Mouse (Mus musculus) limb, embryonic 12.5 days (tissue): ENCODE results near the gene Ltbp1. TPM values are rescaled to one million over a fixed set of nuclear protein-coding genes. Genes with fewer than 3 reads are reported as not detected.

Experiments
- ATAC-seq: fragments of 200-750 bp; cut with Nextera tagmentation; 2 replicates; pipeline ENCODE4 v1.8.0; 2017; ENCODE audit warnings: low read depth, moderate TSS enrichment; ENCODE audit not compliant: insufficient number of reproducible peaks, insufficient read depth, low FRiP score, low TSS enrichment
- H3K27ac ChIP-seq: fragments of 300-500 bp; sonication (generic); 2 replicates; pipeline ENCODE4 v1.5.1; 2016; ENCODE audit warnings: mild to moderate bottlenecking, moderate library complexity
- H3K27me3 ChIP-seq: fragments of 300-500 bp; sonication (generic); 2 replicates; pipeline ENCODE4 v1.6.1; 2016; ENCODE audit warnings: mild to moderate bottlenecking, moderate library complexity
- H3K36me3 ChIP-seq: fragments of 300-500 bp; sonication (generic); 2 replicates; pipeline ENCODE4 v1.6.1; 2016; ENCODE audit warnings: mild to moderate bottlenecking, moderate library complexity
- H3K4me1 ChIP-seq: fragments of 300-500 bp; sonication (generic); replicated peaks from 2 replicates; pipeline ENCODE4 v1.6.1; 2016
- H3K4me2 ChIP-seq: fragments of 300-500 bp; sonication (generic); 2 replicates; pipeline ENCODE4 v1.6.1; 2016; ENCODE audit warnings: mild to moderate bottlenecking, moderate library complexity
- H3K4me3 ChIP-seq: fragments of 300-500 bp; sonication (generic); replicated peaks from 2 replicates; pipeline ENCODE4 v1.5.1; 2016; ENCODE audit warnings: mild to moderate bottlenecking
- H3K9ac ChIP-seq: fragments of 300-500 bp; sonication (generic); replicated peaks from 2 replicates; pipeline ENCODE4 v1.6.1; 2016; ENCODE audit warnings: mild to moderate bottlenecking, moderate library complexity
- H3K9me3 ChIP-seq: fragments of 300-500 bp; sonication (generic); 2 replicates; pipeline ENCODE4 v1.6.1; 2016; ENCODE audit warnings: mild to moderate bottlenecking, moderate library complexity
- WGBS: fragments of 180-500 bp; shearing (Covaris S2); methylation state at CpG from one replicate; pipeline ENCODE4 v1.1.7; 2016; 5-methylcytosine and 5-hydroxymethylcytosine counted together
- polyA plus RNA-seq: library from polyadenylated mRNA; unstranded; fragments of >200 nt; fragmentation: Nextera tagmentation; extraction: Ambion mirVana; gene quantifications from 2 replicates; pipeline ENCODE4 v1.2.1, GENCODE M21; 2016

Gene Ltbp1
- polyA plus RNA-seq, 1 experiment from 2014 or later = 43.8 TPM

DNA sequence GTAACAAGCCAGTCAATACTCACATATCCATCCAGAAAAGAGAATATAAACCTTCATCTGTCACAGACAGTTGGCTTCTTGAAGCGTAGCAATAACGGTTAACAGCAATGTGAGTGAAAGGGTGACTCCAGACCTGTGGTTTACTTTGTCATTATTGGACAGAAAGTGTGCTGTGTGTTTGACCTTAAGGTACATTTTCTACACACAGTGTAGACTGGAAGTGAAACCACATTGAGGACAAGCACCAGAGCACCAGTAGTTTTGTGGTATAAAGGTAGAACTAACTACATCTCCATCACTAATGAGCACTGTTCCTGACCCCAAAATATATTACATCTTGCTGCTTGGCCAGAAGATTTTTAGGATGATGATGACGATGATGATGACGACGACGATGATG, 326.9 kb downstream of the Ltbp1 start:
- Histone ChIP-seq H3K4me1 (0 out of 2 replicates have a peak, but pooled peaks cover 2% of the 10 kb centered on the region), H3K4me3 (no peak overlapping the region), H3K27me3 (no peaks in the 10 kb centered on the region), H3K9me3 (no peaks in the 10 kb centered on the region), H3K27ac (no peak overlapping the region), H3K9ac (no peak overlapping the region), H3K4me2 (no peak overlapping the region), H3K36me3 (peaks cover 43% of the 10 kb centered on the region)
- ATAC-seq = no peak
- 95% methylated on average over 6 of the region's 6 CpGs for WGBS

DNA sequence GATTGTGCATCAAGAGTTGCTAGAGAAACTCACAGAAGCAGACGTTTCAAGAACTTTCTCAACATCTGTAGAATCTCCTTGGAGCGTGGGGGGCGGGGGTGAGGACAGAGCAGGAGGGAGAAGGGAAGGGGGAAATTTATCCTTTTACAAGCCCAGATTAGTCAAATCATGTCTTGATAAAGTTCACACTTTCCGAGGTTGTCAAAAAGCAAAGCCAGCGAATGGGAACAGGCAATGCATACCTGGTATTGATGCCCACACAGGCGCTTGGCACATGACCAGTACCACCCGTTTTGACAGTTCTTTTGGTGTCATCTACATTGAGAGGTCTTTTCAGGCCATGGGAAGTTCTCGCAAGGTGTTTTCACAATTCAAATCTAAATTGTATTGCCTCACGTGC, 327.6 kb downstream of the Ltbp1 start:
- Histone ChIP-seq H3K4me1 (0 out of 2 replicates have a peak, but pooled peaks cover 2% of the 10 kb centered on the region), H3K27ac (no peak overlapping the region), H3K9ac (no peak overlapping the region), H3K36me3 (peaks cover 44% of the 10 kb centered on the region), H3K4me2 (no peak overlapping the region), H3K27me3 (no peaks in the 10 kb centered on the region), H3K9me3 (no peaks in the 10 kb centered on the region), H3K4me3 (no peak overlapping the region)
- WGBS = 90% methylated on average over 9 of the region's 9 CpGs
- no peak for ATAC-seq

DNA sequence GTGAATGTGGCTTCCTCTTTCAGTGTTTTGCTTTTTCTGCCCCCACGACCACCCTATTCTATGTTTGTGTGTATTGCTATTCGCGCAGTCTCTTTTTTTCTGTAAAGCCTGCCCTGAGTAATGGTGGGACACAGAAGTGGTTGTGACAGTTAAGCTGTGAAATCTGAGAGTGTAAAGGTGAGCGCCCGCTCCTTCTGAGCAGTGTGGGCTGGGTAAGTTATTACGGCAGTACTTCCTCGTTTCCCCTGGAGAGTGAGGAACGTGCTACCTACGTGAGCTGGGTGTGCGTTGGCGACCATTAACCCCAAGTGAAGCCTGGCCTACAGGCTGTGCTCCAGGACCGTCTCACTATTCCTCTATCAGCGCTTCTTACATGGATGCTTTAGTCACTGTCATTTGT, 328.4 kb downstream of the Ltbp1 start:
- Histone ChIP-seq H3K27me3 (no peaks in the 10 kb centered on the region), H3K9me3 (no peaks in the 10 kb centered on the region), H3K4me3 (no peak overlapping the region), H3K27ac (no peak overlapping the region), H3K4me1 (no peaks in the 10 kb centered on the region), H3K36me3 (peaks cover 43% of the 10 kb centered on the region), H3K4me2 (no peak overlapping the region), H3K9ac (no peak overlapping the region)
- WGBS = 80% methylated on average over 13 of the region's 13 CpGs
- no peak for ATAC-seq

DNA sequence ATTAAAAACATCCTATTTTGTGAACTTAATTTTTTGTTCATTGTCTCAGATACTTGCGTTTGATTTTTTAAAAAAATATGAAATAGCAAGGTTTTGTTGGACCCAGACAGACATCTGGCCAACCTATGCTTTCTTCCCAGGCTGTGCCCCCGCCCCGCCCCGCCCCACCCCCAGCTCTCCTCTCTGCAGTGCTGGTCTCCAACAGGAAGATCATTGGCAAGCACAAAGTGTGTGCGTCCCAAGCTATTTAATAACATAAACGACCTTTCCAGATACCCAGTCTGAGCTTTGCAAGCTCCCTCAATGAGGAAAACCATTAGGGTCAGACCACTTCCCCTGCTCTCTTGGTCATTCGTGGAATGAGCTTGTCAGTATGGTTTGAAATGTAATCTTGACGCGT, 330.3 kb downstream of the Ltbp1 start:
- no peak for ATAC-seq

DNA sequence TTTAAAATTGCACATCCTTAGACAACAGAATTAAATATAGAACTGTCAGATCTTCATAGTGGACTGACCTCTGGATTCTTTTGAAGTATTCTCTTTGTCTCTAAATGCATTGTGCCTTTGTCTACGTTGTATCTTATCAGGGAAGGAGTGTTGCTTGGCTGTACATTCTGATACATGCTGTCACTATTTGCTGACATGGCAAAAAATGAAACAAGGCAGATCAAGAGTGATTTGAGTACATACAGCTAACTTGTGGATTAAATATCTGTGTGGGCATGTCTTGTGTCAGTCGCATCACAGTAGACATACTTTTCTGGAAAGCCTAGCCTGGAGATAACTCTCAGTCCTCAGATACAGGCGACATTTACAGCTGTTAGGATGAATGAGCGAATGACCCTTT, 335.9 kb downstream of the Ltbp1 start:
- H3K9me3 ChIP-seq = no peaks in the 10 kb centered on the region
- H3K27ac ChIP-seq = no peak overlapping the region
- no peak overlapping the region for H3K4me2 ChIP-seq
- H3K27me3 ChIP-seq = no peaks in the 10 kb centered on the region
- no peaks in the 10 kb centered on the region for H3K4me1 ChIP-seq
- H3K4me3 ChIP-seq = no peak overlapping the region
- whole genome bisulfite sequencing = 93% methylated on average over 4 of the region's 4 CpGs
- ATAC-seq = no peak
- no peak overlapping the region for H3K9ac ChIP-seq
- H3K36me3 ChIP-seq = peaks cover 18% of the 10 kb centered on the region

More for the DNA sequence above, 330.3 kb downstream of the Ltbp1 start:
- no peak overlapping the region for H3K4me3 ChIP-seq
- H3K9ac ChIP-seq = no peak overlapping the region
- no peak overlapping the region for H3K4me2 ChIP-seq
- H3K36me3 ChIP-seq = peaks cover 30% of the 10 kb centered on the region
- no peaks in the 10 kb centered on the region for H3K27me3 ChIP-seq
- no peak overlapping the region for H3K27ac ChIP-seq
- no peaks in the 10 kb centered on the region for H3K9me3 ChIP-seq
- H3K4me1 ChIP-seq = no peaks in the 10 kb centered on the region
- 77% methylated on average over 9 of the region's 9 CpGs for WGBS

DNA sequence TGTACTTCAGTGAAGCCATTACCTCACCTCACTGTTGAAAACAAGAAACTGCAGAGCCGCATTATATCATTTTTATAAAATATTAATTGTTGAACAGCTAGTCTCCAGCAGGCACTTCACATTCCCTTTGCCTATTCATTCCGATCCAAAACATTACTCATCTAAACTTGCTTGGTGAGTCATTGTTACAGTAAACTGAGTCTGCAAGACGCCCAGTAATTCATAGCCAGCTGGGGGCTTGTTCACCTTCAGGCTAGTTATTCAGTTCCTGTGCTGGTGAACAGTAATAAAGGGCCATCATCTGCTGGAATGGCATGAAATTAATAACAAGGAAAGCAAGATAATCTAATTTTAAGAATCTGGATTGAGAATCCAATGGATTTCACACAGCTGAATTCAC, 339.7 kb downstream of the Ltbp1 start:
- WGBS = 89% methylated on average over 3 of the region's 3 CpGs

DNA sequence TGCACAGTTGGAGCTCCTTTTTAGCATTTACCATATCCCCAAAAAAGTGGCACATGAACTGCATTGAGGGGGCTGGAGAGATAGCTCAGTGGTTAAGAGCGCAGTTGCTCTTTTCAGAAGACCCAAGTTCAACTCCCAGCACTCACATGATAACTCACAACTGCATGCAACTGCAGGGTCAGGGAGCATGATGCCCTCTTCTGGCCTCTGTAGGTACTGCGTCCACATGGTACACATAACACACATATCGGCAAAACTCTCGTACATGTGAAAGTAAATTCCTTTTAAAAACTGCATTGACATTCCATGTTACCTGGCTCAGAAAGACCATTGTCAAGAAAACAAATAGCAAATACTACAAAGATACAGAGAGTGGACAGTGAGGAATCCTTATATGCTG, 342.0 kb downstream of the Ltbp1 start:
- Histone ChIP-seq H3K9ac (no peak overlapping the region), H3K27me3 (no peaks in the 10 kb centered on the region), H3K4me3 (no peak overlapping the region), H3K4me1 (no peaks in the 10 kb centered on the region), H3K27ac (no peak overlapping the region), H3K4me2 (no peak overlapping the region), H3K36me3 (peaks cover 27% of the 10 kb centered on the region), H3K9me3 (peaks cover 4% of the 10 kb centered on the region; the same call in 1 of the 2 replicates)
- WGBS = 96% methylated on average over 4 of the region's 4 CpGs
- no peak for ATAC-seq

More for the DNA sequence above, 339.7 kb downstream of the Ltbp1 start:
- no peak overlapping the region for H3K27ac ChIP-seq
- H3K9ac ChIP-seq = no peak overlapping the region
- H3K4me1 ChIP-seq = no peaks in the 10 kb centered on the region
- no peak overlapping the region for H3K4me2 ChIP-seq
- peaks cover 21% of the 10 kb centered on the region for H3K36me3 ChIP-seq
- H3K4me3 ChIP-seq = no peak overlapping the region
- H3K27me3 ChIP-seq = no peaks in the 10 kb centered on the region
- peaks cover 4% of the 10 kb centered on the region; the same call in 1 of the 2 replicates for H3K9me3 ChIP-seq
- ATAC-seq = no peak

DNA sequence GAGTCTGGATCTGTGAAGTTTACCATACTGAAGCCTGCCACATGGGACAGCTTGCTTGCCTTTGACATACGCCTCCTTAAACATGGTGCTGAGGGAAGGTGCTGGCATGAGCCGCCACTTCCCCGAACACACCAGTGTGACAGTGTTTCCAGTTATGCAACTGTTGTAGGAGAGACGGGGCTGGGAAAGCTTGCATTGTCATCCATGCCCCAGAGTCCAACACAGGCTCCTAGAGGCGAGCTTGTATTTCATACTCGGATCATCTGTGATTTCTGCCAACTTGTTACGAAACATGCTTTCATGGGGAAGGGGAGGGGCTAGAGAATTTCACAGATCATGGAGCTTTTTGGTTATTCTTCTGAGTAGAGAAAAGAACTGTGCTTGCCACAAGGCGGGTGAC, 343.7 kb downstream of the Ltbp1 start:
- Histone ChIP-seq H3K36me3 (peaks cover 36% of the 10 kb centered on the region), H3K4me2 (no peak overlapping the region), H3K9ac (no peak overlapping the region), H3K27ac (no peak overlapping the region), H3K4me1 (no peaks in the 10 kb centered on the region), H3K27me3 (no peaks in the 10 kb centered on the region), H3K4me3 (no peak overlapping the region), H3K9me3 (peaks cover 4% of the 10 kb centered on the region; the same call in 1 of the 2 replicates)
- no peak for ATAC-seq
- WGBS = 90% methylated on average over 8 of the region's 8 CpGs

DNA sequence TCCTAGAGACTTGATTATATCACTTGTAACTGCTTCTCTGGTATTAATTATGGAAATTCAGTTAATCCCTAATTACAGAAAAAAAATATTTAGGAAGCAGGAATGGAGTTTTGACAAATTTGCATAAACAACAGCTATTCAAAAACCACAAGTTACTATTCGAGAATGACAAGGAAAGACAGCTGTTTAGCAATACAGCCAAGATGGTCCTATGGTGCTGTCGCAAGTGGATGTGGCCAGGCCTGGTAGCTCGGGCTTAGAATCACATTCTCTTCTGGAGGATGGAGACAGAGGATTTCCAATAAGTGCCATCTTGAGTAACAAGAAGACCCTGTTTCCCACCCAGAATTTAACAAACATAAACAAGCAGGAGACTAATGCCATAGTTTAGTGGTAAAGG, 344.2 kb downstream of the Ltbp1 start:
- ATAC-seq = no peak
- peaks cover 38% of the 10 kb centered on the region for H3K36me3 ChIP-seq
- whole genome bisulfite sequencing = 84% methylated on average over 3 of the region's 3 CpGs

DNA sequence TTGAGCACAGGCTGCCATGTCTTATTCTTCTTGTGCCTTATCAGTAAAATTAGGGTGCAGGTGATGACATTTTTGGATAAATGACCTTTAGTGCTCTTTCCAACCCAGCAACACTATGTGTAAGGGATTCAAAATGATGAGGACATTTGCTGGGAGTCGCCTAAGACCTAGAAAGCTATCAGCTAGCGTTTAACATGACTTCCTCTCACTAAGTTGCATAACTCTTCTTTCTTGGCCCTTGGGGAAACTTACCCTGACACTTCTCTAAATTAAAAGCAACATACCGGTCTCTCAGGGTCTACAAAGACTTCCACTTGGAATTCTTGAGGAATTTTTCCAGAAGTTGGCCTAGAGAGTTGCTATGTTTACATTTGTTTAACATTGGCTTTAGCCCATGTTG, 348.0 kb downstream of the Ltbp1 start:
- peaks cover 29% of the 10 kb centered on the region for H3K36me3 ChIP-seq
- 83% methylated on average over 3 of the region's 3 CpGs for WGBS
- no peak overlapping the region for H3K4me3 ChIP-seq
- ATAC-seq = no peak
- H3K27me3 ChIP-seq = no peaks in the 10 kb centered on the region
- H3K4me1 ChIP-seq = no peaks in the 10 kb centered on the region
- H3K27ac ChIP-seq = no peak overlapping the region
- no peak overlapping the region for H3K9ac ChIP-seq
- no peak overlapping the region for H3K4me2 ChIP-seq
- no peaks in the 10 kb centered on the region for H3K9me3 ChIP-seq

More for the DNA sequence above, 344.2 kb downstream of the Ltbp1 start:
- H3K4me1 ChIP-seq = no peaks in the 10 kb centered on the region
- H3K4me2 ChIP-seq = no peak overlapping the region
- H3K9me3 ChIP-seq = peaks cover 4% of the 10 kb centered on the region; the same call in 1 of the 2 replicates
- H3K27ac ChIP-seq = no peak overlapping the region
- no peak overlapping the region for H3K4me3 ChIP-seq
- no peak overlapping the region for H3K9ac ChIP-seq
- H3K27me3 ChIP-seq = no peaks in the 10 kb centered on the region

DNA sequence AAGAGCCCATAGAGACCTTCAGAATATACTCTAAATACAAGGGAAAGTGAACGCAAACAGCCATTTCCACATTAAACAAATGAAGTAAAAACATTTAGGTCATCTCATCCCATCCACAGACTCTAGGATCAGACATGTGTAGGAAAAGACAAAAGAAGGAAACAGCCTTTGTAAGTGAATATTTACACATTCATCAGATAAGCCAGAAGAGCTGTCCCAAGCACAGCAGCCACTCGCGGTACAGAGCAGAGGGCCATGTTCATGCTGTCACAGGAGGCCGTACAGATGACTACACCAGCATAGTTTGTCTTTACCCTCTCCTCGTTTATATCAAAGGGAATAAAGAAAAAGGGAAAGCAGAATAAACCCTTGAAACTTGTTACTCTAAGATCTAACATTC, 350.1 kb downstream of the Ltbp1 start:
- Histone ChIP-seq H3K9me3 (no peaks in the 10 kb centered on the region), H3K27ac (no peak overlapping the region), H3K4me2 (no peak overlapping the region), H3K27me3 (no peaks in the 10 kb centered on the region), H3K9ac (no peak overlapping the region), H3K36me3 (peaks cover 40% of the 10 kb centered on the region), H3K4me3 (no peak overlapping the region), H3K4me1 (no peaks in the 10 kb centered on the region)
- ATAC-seq = no peak
- 83% methylated on average over 5 of the region's 5 CpGs for WGBS

DNA sequence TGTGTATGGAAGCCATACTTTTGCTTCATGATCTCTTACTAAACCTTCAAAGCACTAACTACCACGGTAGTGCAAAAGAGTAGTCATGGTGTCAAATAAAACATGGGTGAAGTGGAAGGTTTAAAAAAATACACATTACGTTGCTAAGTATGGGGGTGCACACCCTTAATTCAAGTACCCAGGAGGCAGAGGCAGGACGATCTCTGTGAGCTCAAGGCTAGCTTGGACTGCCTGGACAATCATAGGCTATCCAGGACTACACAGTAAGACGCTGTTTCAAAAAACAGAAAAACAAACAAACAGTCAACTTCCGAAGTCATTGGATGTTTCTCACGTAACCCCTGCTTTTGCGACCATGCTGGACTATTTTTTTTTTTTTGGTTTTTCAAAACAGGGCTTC, 354.7 kb downstream of the Ltbp1 start:
- no peak overlapping the region for H3K4me3 ChIP-seq
- H3K27me3 ChIP-seq = no peaks in the 10 kb centered on the region
- no peak overlapping the region for H3K27ac ChIP-seq
- no peak overlapping the region for H3K9ac ChIP-seq
- H3K4me2 ChIP-seq = no peak overlapping the region
- ATAC-seq = no peak
- H3K4me1 ChIP-seq = no peaks in the 10 kb centered on the region
- 94% methylated on average over 7 of the region's 7 CpGs for WGBS
- no peaks in the 10 kb centered on the region for H3K9me3 ChIP-seq
- peaks cover 57% of the 10 kb centered on the region for H3K36me3 ChIP-seq
